Mouse (Mus musculus) limb, embryonic 14.5 days (tissue): ENCODE data around the gene Lrmda. TPM values are rescaled to one million over a fixed set of nuclear protein-coding genes. Genes with fewer than 3 reads are reported as not detected.

Experiments used
- ATAC-seq: fragments of 200-750 bp; cut with Nextera tagmentation; 2 replicates; pipeline ENCODE4 v1.8.0; 2017; ENCODE audit warnings: low read depth, moderate number of reproducible peaks, moderate TSS enrichment; ENCODE audit not compliant: low FRiP score
- DNase-seq: peaks from one replicate; pipeline ENCODE4 v3.0.0-alpha.2; 2015; ENCODE audit warnings: low spot score
- H3K27ac ChIP-seq: fragments of 300-500 bp; sonication (generic); replicated peaks from 2 replicates; pipeline ENCODE4 v1.5.1; 2014; ENCODE audit warnings: low read depth, mild to moderate bottlenecking, low read length, moderate library complexity, mixed read lengths
- H3K27me3 ChIP-seq: fragments of 300-500 bp; sonication (generic); 2 replicates; pipeline ENCODE4 v1.6.1; 2014; ENCODE audit warnings: low read length, mixed read lengths; ENCODE audit not compliant: control insufficient read depth, insufficient read depth
- H3K36me3 ChIP-seq: fragments of 300-500 bp; sonication (generic); 2 replicates; pipeline ENCODE4 v1.6.1; 2014; ENCODE audit warnings: mild to moderate bottlenecking, low read length, moderate library complexity, mixed read lengths; ENCODE audit not compliant: control insufficient read depth, insufficient read depth
- H3K4me1 ChIP-seq: fragments of 300-500 bp; sonication (generic); 2 replicates; pipeline ENCODE4 v1.6.1; 2014; ENCODE audit warnings: antibody characterized with exemption, low read length, mixed read lengths; ENCODE audit not compliant: control insufficient read depth, insufficient read depth
- H3K4me2 ChIP-seq: fragments of 300-500 bp; sonication (generic); replicated peaks from 2 replicates; pipeline ENCODE4 v1.6.1; 2014; ENCODE audit warnings: low read depth, mild to moderate bottlenecking, low read length, moderate library complexity; ENCODE audit not compliant: severe bottlenecking
- H3K4me3 ChIP-seq: fragments of 300-500 bp; sonication (generic); replicated peaks from 2 replicates; pipeline ENCODE4 v1.5.1; 2014; ENCODE audit warnings: low read length
- H3K9ac ChIP-seq: fragments of 300-500 bp; sonication (generic); 2 replicates; pipeline ENCODE4 v1.6.1; 2014; ENCODE audit warnings: mild to moderate bottlenecking, low read depth, low read length, moderate library complexity; ENCODE audit not compliant: severe bottlenecking
- H3K9me3 ChIP-seq: fragments of 300-500 bp; sonication (generic); 2 replicates; pipeline ENCODE4 v1.6.1; 2016; ENCODE audit warnings: low read length; ENCODE audit not compliant: control insufficient read depth
- POLR2A ChIP-seq: fragments of 200-500 bp; IDR thresholded peaks from 2 replicates; pipeline ENCODE4 v1.8.0; 2012; ENCODE audit warnings: inconsistent platforms, mild to moderate bottlenecking, moderate library complexity, borderline replicate concordance; ENCODE audit not compliant: insufficient read depth, insufficient read length; ENCODE audit errors: extremely low read depth
- WGBS: fragments of 180-500 bp; shearing (Covaris S2); extraction: QIAGEN DNeasy Blood & Tissue Kit; methylation state at CpG from one replicate; pipeline ENCODE4 v1.1.7; 2014; 5-methylcytosine and 5-hydroxymethylcytosine counted together
- polyA plus RNA-seq, 2 experiments: library from polyadenylated mRNA; depleted of rRNA in 1 of 2; stranded (reverse) in 1 of 2; unstranded in 1 of 2; fragments of >200 nt; fragmentation: Nextera tagmentation in 1 of 2; extraction: Ambion mirVana in 1 of 2; gene quantifications; 2 replicates each; pipeline versions ENCODE4 v1.2.1 to v1.2.3; 2012 to 2014

Gene Lrmda
- polyA plus RNA-seq, 2 experiments, result 0.08 to 0.72 TPM

GRCm38 (mm10) chr14:22343357-22343756 lies 323.8 kb downstream of the Lrmda start:
- ATAC-seq, result no peak
- Histone ChIP-seq H3K36me3 (no peaks in the 10 kb centered on the region), H3K27me3 (no peaks in the 10 kb centered on the region), H3K9ac (no peak overlapping the region), H3K9me3 (no peaks in the 10 kb centered on the region), H3K4me1 (no peaks in the 10 kb centered on the region), H3K4me3 (no peak overlapping the region), H3K27ac (no peak overlapping the region), H3K4me2 (no peak overlapping the region)
- no peak for TF ChIP-seq POLR2A
- WGBS, result 46% methylated on average over 4 of the region's 4 CpGs
- no peak for DNase-seq

- H3K4me2 ChIP-seq, result no peak overlapping the region
- 47% methylated on average over 8 of the region's 8 CpGs for WGBS
- no peak for TF ChIP-seq POLR2A
- H3K36me3 ChIP-seq, result no peaks in the 10 kb centered on the region
- H3K9me3 ChIP-seq, result no peaks in the 10 kb centered on the region
- H3K4me1 ChIP-seq, result no peaks in the 10 kb centered on the region
- DNase-seq (no peak), ATAC-seq (no peak)
- H3K27me3 ChIP-seq, result no peaks in the 10 kb centered on the region
- no peak overlapping the region for H3K9ac ChIP-seq
- no peak overlapping the region for H3K27ac ChIP-seq
- no peak overlapping the region for H3K4me3 ChIP-seq
These were observed 325.7 kb downstream of the Lrmda start for GRCm38 (mm10) chr14:22345248-22345647.

- no peak for TF ChIP-seq POLR2A
- Histone ChIP-seq H3K4me3 (no peak overlapping the region), H3K9ac (no peak overlapping the region), H3K9me3 (no peaks in the 10 kb centered on the region), H3K27me3 (no peaks in the 10 kb centered on the region), H3K27ac (no peak overlapping the region), H3K36me3 (no peaks in the 10 kb centered on the region), H3K4me2 (no peak overlapping the region), H3K4me1 (peaks cover 10% of the 10 kb centered on the region; the same call in 1 of the 2 replicates)
- 72% methylated on average over 5 of the region's 5 CpGs for WGBS
- no peak for DNase-seq
- no peak for ATAC-seq
These were observed 334.1 kb downstream of the Lrmda start for GRCm38 (mm10) chr14:22353626-22354025.

- Histone ChIP-seq H3K36me3 (no peaks in the 10 kb centered on the region), H3K4me2 (no peak overlapping the region), H3K9me3 (no peaks in the 10 kb centered on the region), H3K9ac (no peak overlapping the region), H3K27me3 (no peaks in the 10 kb centered on the region), H3K4me3 (no peak overlapping the region), H3K27ac (no peak overlapping the region), H3K4me1 (peaks cover 10% of the 10 kb centered on the region; the same call in 1 of the 2 replicates)
- 50% methylated on average over 15 of the region's 15 CpGs for whole genome bisulfite sequencing
- peak; percentile 75 for DNase-seq
- ATAC-seq, result 0 out of 2 replicates have a peak, but pooled peaks have one; percentile 26
- TF ChIP-seq POLR2A, result no peak
These were observed 335.5 kb downstream of the Lrmda start for GRCm38 (mm10) chr14:22354769-22355574.

- Histone ChIP-seq H3K36me3 (no peaks in the 10 kb centered on the region), H3K27me3 (no peaks in the 10 kb centered on the region), H3K4me3 (no peak overlapping the region), H3K9ac (no peak overlapping the region), H3K4me2 (no peak overlapping the region), H3K4me1 (peaks cover 10% of the 10 kb centered on the region; the same call in 1 of the 2 replicates), H3K27ac (no peak overlapping the region), H3K9me3 (no peaks in the 10 kb centered on the region)
- WGBS, result 57% methylated on average over 9 of the region's 9 CpGs
- no peak for TF ChIP-seq POLR2A
- no peak for ATAC-seq
- DNase-seq, result no peak
These were observed 338.5 kb downstream of the Lrmda start for GRCm38 (mm10) chr14:22357991-22358503.
